Mouse (Mus musculus): ENCODE measurements at regions not wholly inside any gene's neighbourhood (a gene's known extent, or its start where the extent isn't known, plus 50 kb on each side); places are given as distances from the start of the nearest gene placed in this dataset.

GRCm38 (mm10) chr1:94642296-94642695 lies 589.9 kb upstream of the Pdcd1 start:
- H3K9ac ChIP-seq: no peak overlapping the region
- 96% methylated on average over 1 of the region's 1 CpGs for WGBS
- no peaks in the 10 kb centered on the region for H3K4me1 ChIP-seq (replicated peaks; ENCODE audit: control insufficient read depth, insufficient read depth, low read length)
- no peak overlapping the region for H3K4me3 ChIP-seq (replicated peaks; ENCODE audit: low read length)
- H3K36me3 ChIP-seq (replicated peaks; ENCODE audit: control insufficient read depth, insufficient read depth): no peaks in the 10 kb centered on the region
- H3K27me3 ChIP-seq (ENCODE audit: control insufficient read depth, insufficient read depth, low read length): no peaks in the 10 kb centered on the region
- H3K4me2 ChIP-seq (replicated peaks): no peak overlapping the region
- no peak for ATAC-seq (ENCODE audit: low FRiP score)
- DNase-seq (ENCODE audit: low spot score): no peak
- H3K9me3 ChIP-seq (ENCODE audit: control insufficient read depth, low read length): no peaks in the 10 kb centered on the region
- H3K27ac ChIP-seq: no peak overlapping the region

GRCm38 (mm10) chr1:94658218-94658617 lies 605.9 kb upstream of the Pdcd1 start:
- H3K4me2 ChIP-seq (replicated peaks): no peak overlapping the region
- no peaks in the 10 kb centered on the region for H3K9me3 ChIP-seq (ENCODE audit: control insufficient read depth, low read length)
- ATAC-seq (ENCODE audit: low FRiP score) (no peak), DNase-seq (ENCODE audit: low spot score) (no peak)
- no peaks in the 10 kb centered on the region for H3K36me3 ChIP-seq (replicated peaks; ENCODE audit: control insufficient read depth, insufficient read depth)
- no peaks in the 10 kb centered on the region for H3K4me1 ChIP-seq (replicated peaks; ENCODE audit: control insufficient read depth, insufficient read depth, low read length)
- no peak overlapping the region for H3K27ac ChIP-seq
- H3K4me3 ChIP-seq (replicated peaks; ENCODE audit: low read length): no peak overlapping the region
- H3K9ac ChIP-seq: no peak overlapping the region
- no peaks in the 10 kb centered on the region for H3K27me3 ChIP-seq (ENCODE audit: control insufficient read depth, insufficient read depth, low read length)

- H3K27me3 ChIP-seq (ENCODE audit: control insufficient read depth, insufficient read depth, low read length): no peaks in the 10 kb centered on the region
- H3K36me3 ChIP-seq (replicated peaks; ENCODE audit: control insufficient read depth, insufficient read depth): no peaks in the 10 kb centered on the region
- DNase-seq (ENCODE audit: low spot score): no peak
- H3K9ac ChIP-seq: no peak overlapping the region
- no peaks in the 10 kb centered on the region for H3K4me1 ChIP-seq (replicated peaks; ENCODE audit: control insufficient read depth, insufficient read depth, low read length)
- no peaks in the 10 kb centered on the region for H3K9me3 ChIP-seq (ENCODE audit: control insufficient read depth, low read length)
- ATAC-seq (ENCODE audit: low FRiP score): no peak
- no peak overlapping the region for H3K4me2 ChIP-seq (replicated peaks)
- H3K27ac ChIP-seq: no peak overlapping the region
- 70% methylated on average over 4 of the region's 4 CpGs for WGBS
- no peak overlapping the region for H3K4me3 ChIP-seq (replicated peaks; ENCODE audit: low read length)
These were observed 619.3 kb upstream of the Pdcd1 start for GRCm38 (mm10) chr1:94671641-94672040.

- no peaks in the 10 kb centered on the region for H3K27me3 ChIP-seq (ENCODE audit: control insufficient read depth, insufficient read depth, low read length)
- no peaks in the 10 kb centered on the region for H3K4me1 ChIP-seq (replicated peaks; ENCODE audit: control insufficient read depth, insufficient read depth, low read length)
- no peaks in the 10 kb centered on the region for H3K36me3 ChIP-seq (replicated peaks; ENCODE audit: control insufficient read depth, insufficient read depth)
- H3K4me3 ChIP-seq (replicated peaks; ENCODE audit: low read length): no peak overlapping the region
- no peak for ATAC-seq (ENCODE audit: low FRiP score)
- no peak overlapping the region for H3K9ac ChIP-seq
- WGBS: 88% methylated on average over 1 of the region's 1 CpGs
- H3K27ac ChIP-seq: no peak overlapping the region
- no peaks in the 10 kb centered on the region for H3K9me3 ChIP-seq (ENCODE audit: control insufficient read depth, low read length)
- H3K4me2 ChIP-seq (replicated peaks): no peak overlapping the region
- DNase-seq (ENCODE audit: low spot score): no peak
These were observed 612.9 kb upstream of the Fam174a start for GRCm38 (mm10) chr1:94700517-94700916.

- WGBS: 78% methylated on average over 1 of the region's 1 CpGs
- ATAC-seq (ENCODE audit: low FRiP score): no peak
- H3K4me3 ChIP-seq (replicated peaks; ENCODE audit: low read length): no peak overlapping the region
These were observed 611.7 kb upstream of the Fam174a start for GRCm38 (mm10) chr1:94701688-94702087.

GRCm38 (mm10) chr1:94712812-94713211 lies 600.6 kb upstream of the Fam174a start:
- H3K4me2 ChIP-seq (replicated peaks): no peak overlapping the region
- WGBS: 11% methylated on average over 5 of the region's 5 CpGs
- H3K27me3 ChIP-seq (ENCODE audit: control insufficient read depth, insufficient read depth, low read length): no peaks in the 10 kb centered on the region
- ATAC-seq (ENCODE audit: low FRiP score) (no peak), DNase-seq (ENCODE audit: low spot score) (peak; percentile 8)
- no peak overlapping the region for H3K9ac ChIP-seq
- H3K36me3 ChIP-seq (replicated peaks; ENCODE audit: control insufficient read depth, insufficient read depth): no peaks in the 10 kb centered on the region
- no peak overlapping the region for H3K27ac ChIP-seq
- no peak overlapping the region for H3K4me3 ChIP-seq (replicated peaks; ENCODE audit: low read length)
- H3K4me1 ChIP-seq (replicated peaks; ENCODE audit: control insufficient read depth, insufficient read depth, low read length): no peaks in the 10 kb centered on the region
- no peaks in the 10 kb centered on the region for H3K9me3 ChIP-seq (ENCODE audit: control insufficient read depth, low read length)

More at GRCm38 (mm10) chr1:94701688-94702087, 611.7 kb upstream of the Fam174a start:
- H3K36me3 ChIP-seq (replicated peaks; ENCODE audit: control insufficient read depth, insufficient read depth): no peaks in the 10 kb centered on the region
- H3K27ac ChIP-seq: no peak overlapping the region
- no peaks in the 10 kb centered on the region for H3K9me3 ChIP-seq (ENCODE audit: control insufficient read depth, low read length)
- no peak overlapping the region for H3K4me2 ChIP-seq (replicated peaks)
- no peaks in the 10 kb centered on the region for H3K4me1 ChIP-seq (replicated peaks; ENCODE audit: control insufficient read depth, insufficient read depth, low read length)
- DNase-seq (ENCODE audit: low spot score): no peak
- H3K27me3 ChIP-seq (ENCODE audit: control insufficient read depth, insufficient read depth, low read length): no peaks in the 10 kb centered on the region
- H3K9ac ChIP-seq: no peak overlapping the region

- H3K9me3 ChIP-seq (ENCODE audit: control insufficient read depth, low read length): no peaks in the 10 kb centered on the region
- no peaks in the 10 kb centered on the region for H3K36me3 ChIP-seq (replicated peaks; ENCODE audit: control insufficient read depth, insufficient read depth)
- WGBS: 80% methylated on average over 2 of the region's 2 CpGs
- ATAC-seq (ENCODE audit: low FRiP score) (no peak), DNase-seq (ENCODE audit: low spot score) (no peak)
- no peak overlapping the region for H3K4me2 ChIP-seq (replicated peaks)
- no peaks in the 10 kb centered on the region for H3K4me1 ChIP-seq (replicated peaks; ENCODE audit: control insufficient read depth, insufficient read depth, low read length)
- no peak overlapping the region for H3K27ac ChIP-seq
- no peak overlapping the region for H3K4me3 ChIP-seq (replicated peaks; ENCODE audit: low read length)
- no peaks in the 10 kb centered on the region for H3K27me3 ChIP-seq (ENCODE audit: control insufficient read depth, insufficient read depth, low read length)
- H3K9ac ChIP-seq: no peak overlapping the region
These were observed 595.7 kb upstream of the Fam174a start for GRCm38 (mm10) chr1:94717699-94718098.

DNA sequence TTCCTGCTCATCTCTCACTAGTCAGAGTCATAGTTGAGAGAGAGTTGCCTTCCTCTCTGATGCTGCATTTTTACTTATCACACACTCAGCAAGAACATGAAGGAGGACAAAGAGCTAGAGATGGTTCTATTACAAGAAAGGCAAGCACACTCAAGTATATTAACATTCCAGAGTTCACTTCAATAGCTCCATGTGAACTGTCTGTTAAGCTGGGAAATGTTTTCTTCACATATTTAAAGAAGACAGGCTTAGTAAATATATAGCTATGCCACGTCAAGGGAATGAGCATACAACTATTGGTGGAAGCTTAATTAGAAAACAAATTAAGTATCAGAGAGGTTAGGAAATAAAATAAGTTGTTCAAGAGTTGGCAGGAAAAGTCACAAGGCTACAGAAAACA lies 559.9 kb upstream of the Fam174a start:
- H3K27ac ChIP-seq: no peak overlapping the region
- H3K9ac ChIP-seq: no peak overlapping the region
- ATAC-seq (ENCODE audit: low FRiP score) (no peak), DNase-seq (ENCODE audit: low spot score) (no peak)
- no peak overlapping the region for H3K4me2 ChIP-seq (replicated peaks)
- no peaks in the 10 kb centered on the region for H3K4me1 ChIP-seq (replicated peaks; ENCODE audit: control insufficient read depth, insufficient read depth, low read length)
- H3K4me3 ChIP-seq (replicated peaks; ENCODE audit: low read length): no peak overlapping the region
- no peaks in the 10 kb centered on the region for H3K36me3 ChIP-seq (replicated peaks; ENCODE audit: control insufficient read depth, insufficient read depth)
- H3K9me3 ChIP-seq (ENCODE audit: control insufficient read depth, low read length): no peaks in the 10 kb centered on the region
- no peaks in the 10 kb centered on the region for H3K27me3 ChIP-seq (ENCODE audit: control insufficient read depth, insufficient read depth, low read length)
- 79% methylated on average over 1 of the region's 1 CpGs for WGBS

DNA sequence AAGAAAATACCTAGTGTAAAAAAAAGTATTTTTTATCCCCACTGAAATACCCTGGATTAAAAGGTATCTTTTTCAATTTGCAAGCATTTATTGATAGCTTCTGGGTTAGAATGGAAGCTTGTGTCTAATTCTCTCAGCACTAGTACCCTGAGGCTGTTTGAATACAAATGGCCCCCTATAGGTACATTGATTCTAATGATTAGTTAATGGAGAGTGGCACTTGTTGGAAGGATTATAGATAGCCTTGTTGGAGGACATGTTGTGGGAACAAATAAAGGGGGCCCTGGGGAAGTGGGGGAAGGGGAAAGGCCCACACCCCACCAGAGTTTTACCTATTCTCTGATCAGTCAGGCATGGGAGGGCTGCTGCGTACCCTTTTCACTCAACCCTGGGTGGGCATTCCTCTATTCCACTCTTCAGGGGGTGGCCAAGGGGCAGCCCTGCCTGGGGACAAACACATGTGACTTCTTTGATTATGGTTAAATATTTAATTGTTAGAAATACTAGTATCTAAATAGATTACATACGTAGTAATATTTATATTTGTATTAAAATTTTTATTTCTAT lies 524.3 kb upstream of the Fam174a start:
- ATAC-seq (ENCODE audit: low FRiP score): 0 out of 2 replicates have a peak, but pooled peaks have one; percentile 37
- H3K27ac ChIP-seq: no peak overlapping the region
- DNase-seq (ENCODE audit: low spot score): no peak
- no peaks in the 10 kb centered on the region for H3K36me3 ChIP-seq (replicated peaks; ENCODE audit: control insufficient read depth, insufficient read depth)
- WGBS: 66% methylated on average over 2 of the region's 2 CpGs
- H3K9ac ChIP-seq: no peak overlapping the region
- H3K9me3 ChIP-seq (ENCODE audit: control insufficient read depth, low read length): no peaks in the 10 kb centered on the region
- H3K4me1 ChIP-seq (replicated peaks; ENCODE audit: control insufficient read depth, insufficient read depth, low read length): no peaks in the 10 kb centered on the region
- no peak overlapping the region for H3K4me2 ChIP-seq (replicated peaks)
- no peak overlapping the region for H3K4me3 ChIP-seq (replicated peaks; ENCODE audit: low read length)
- no peaks in the 10 kb centered on the region for H3K27me3 ChIP-seq (ENCODE audit: control insufficient read depth, insufficient read depth, low read length)

GRCm38 (mm10) chr1:94790604-94791003 lies 522.8 kb upstream of the Fam174a start:
- H3K4me2 ChIP-seq (replicated peaks): peak overlapping the region; percentile 19
- no peak for ATAC-seq (ENCODE audit: low FRiP score)
- WGBS: 44% methylated on average over 7 of the region's 7 CpGs
- no peaks in the 10 kb centered on the region for H3K36me3 ChIP-seq (replicated peaks; ENCODE audit: control insufficient read depth, insufficient read depth)
- H3K27ac ChIP-seq: no peak overlapping the region
- DNase-seq (ENCODE audit: low spot score): no peak
- no peaks in the 10 kb centered on the region for H3K27me3 ChIP-seq (ENCODE audit: control insufficient read depth, insufficient read depth, low read length)
- no peaks in the 10 kb centered on the region for H3K9me3 ChIP-seq (ENCODE audit: control insufficient read depth, low read length)
- no peak overlapping the region for H3K9ac ChIP-seq
- no peak overlapping the region for H3K4me3 ChIP-seq (replicated peaks; ENCODE audit: low read length)
- no peaks in the 10 kb centered on the region for H3K4me1 ChIP-seq (replicated peaks; ENCODE audit: control insufficient read depth, insufficient read depth, low read length)
